ENCODE assay signal across 8 mouse cellular contexts in genomic region chr11:45795731-45796130, GRCm38 (mm10). TPM values are rescaled to one million over a fixed set of nuclear protein-coding genes. Genes with fewer than 3 reads are reported as not detected.
DNase-seq lines count a peak whose midpoint lies in the region; TF ChIP-seq lines count a peak whose summit lies in the region.

No protein-coding gene starts in this region.

- WGBS in limb, embryonic 10.5 days, result 12% methylated on average over 3 of the region's 3 CpGs

- no peaks in the 10 kb centered on the region for H3K4me1 ChIP-seq in bone marrow macrophage, adult 2 months (ENCODE audit: control insufficient read depth, insufficient read depth, low read length)
- H3K4me1 ChIP-seq in limb, embryonic 10.5 days, result peaks cover 26% of the 10 kb centered on the region

- H3K4me3 ChIP-seq in bone marrow macrophage, adult 2 months (ENCODE audit: insufficient read depth, low read length), result no peak overlapping the region
- no peak overlapping the region for H3K4me3 ChIP-seq in limb, embryonic 10.5 days

- no peak overlapping the region for H3K27ac ChIP-seq in bone marrow macrophage, adult 2 months (ENCODE audit: insufficient read depth, low read depth, low read length)
- no peak overlapping the region for H3K27ac ChIP-seq in limb, embryonic 10.5 days

- no peak for TF ChIP-seq POLR2A in bone marrow macrophage, adult 2 months (IDR thresholded peaks at IDR 0.05; ENCODE audit: borderline replicate concordance, low read depth, low read length)

- H3K9me3 ChIP-seq in limb, embryonic 10.5 days (replicated peaks), result no peaks in the 10 kb centered on the region

- H3K27me3 ChIP-seq in limb, embryonic 10.5 days (ENCODE audit: low read depth, poor library complexity, severe bottlenecking), result no peaks in the 10 kb centered on the region

- peak; percentile 41 to 59 for DNase-seq in cerebellum, postnatal 14 days
- DNase-seq in cerebellum, adult 11-12 months, result no peak
- DNase-seq in gastrocnemius, adult 18-20 months (ENCODE audit: low spot score), result peak; percentile 81
- peak; percentile 86 for DNase-seq in kidney, adult 18-20 months
- peak; percentile 79 for DNase-seq in limb, embryonic 10.5 days (ENCODE audit: low spot score)
- peak; percentile 73 for DNase-seq in naive thymus-derived CD4-positive, alpha-beta T cell, adult 2 months (ENCODE audit: low read depth)
- DNase-seq in testis, postnatal 10 days (ENCODE audit: low spot score), result peak; percentile 86

- peak; percentile 85 for TF ChIP-seq CTCF in bone marrow macrophage, adult 2 months (IDR thresholded peaks at IDR 0.05; ENCODE audit: low read depth, low read length)

- H3K36me3 ChIP-seq in limb, embryonic 10.5 days, result no peaks in the 10 kb centered on the region

RNA-seq across cellular contexts. Expression of gene Clint1, which starts 56.1 kb away (rescaled TPM):
- polyA plus RNA-seq in bone marrow macrophage, adult 2 months (2012; ENCODE audit: insufficient read depth, insufficient read length, missing spikeins), result 62.9 and 67.7 TPM in 2 replicates
- 10 to 100 TPM; 42.4 to 45.3 TPM for total RNA-seq in gastrocnemius, adult 18-20 months (2021)
- 73.0 and 81.5 TPM in 2 replicates for polyA plus RNA-seq in limb, embryonic 10.5 days (2016; fragmentation: Nextera tagmentation; extraction: Ambion mirVana)
